Mouse (Mus musculus): ENCODE data around the gene Rrbp1.

Gene Rrbp1

DNA sequence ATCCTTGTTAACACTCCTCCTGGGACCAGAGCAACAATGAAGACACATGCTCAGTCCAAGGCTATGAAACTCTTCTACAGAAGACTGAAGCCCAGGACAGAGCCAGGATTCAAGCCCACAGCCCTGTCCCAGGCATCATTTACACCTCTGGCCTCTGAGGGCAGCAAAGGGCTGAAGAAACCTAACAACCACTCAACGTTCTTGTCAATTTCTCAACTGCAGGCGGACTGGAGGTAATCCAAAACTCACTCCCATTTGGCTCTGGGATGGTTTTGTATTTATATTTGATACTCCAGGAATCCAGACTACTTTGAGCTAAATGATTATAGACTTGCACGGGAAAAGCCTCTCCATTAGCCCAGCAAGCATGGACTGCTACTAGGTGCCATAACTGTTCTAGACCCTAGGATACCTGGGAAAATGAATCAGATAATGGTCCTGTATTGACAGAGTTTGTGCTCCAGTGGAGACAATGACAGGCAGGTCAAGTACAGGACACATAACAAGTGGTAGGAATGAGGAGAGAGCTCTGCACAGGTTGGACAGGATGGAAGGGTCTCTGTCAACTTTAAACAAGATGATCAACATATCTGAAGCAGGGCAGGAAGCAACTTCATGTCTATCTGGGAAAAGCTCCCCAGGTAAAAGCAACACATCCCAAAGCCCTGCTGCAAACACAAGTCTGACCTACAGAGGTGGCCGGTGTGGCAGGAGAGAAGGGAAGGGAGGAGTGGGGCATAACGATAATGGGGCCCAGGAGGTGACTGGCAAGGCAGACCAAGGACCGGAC is 5.7 kb downstream of the Rrbp1 start:
- no peak for DNase-seq

DNA sequence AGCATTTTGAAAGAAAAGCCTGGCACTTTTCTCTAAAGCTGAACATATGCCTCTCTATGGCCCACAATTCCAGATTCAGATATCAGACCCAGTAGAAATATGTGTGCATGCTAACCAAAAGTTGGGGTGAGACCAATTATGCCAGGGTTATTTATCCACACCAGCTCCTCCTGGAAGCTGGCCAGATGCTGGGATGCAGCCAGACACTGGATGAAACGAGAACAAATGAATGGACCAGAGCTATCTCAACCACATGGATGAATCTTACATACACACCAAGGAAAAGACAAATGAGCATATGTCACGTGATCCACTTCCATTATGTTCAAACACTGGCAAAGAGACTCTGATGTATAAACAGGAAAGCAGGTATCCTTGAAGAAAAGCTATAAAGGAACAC is 7.5 kb downstream of the Rrbp1 start:
- no peak for DNase-seq

DNA sequence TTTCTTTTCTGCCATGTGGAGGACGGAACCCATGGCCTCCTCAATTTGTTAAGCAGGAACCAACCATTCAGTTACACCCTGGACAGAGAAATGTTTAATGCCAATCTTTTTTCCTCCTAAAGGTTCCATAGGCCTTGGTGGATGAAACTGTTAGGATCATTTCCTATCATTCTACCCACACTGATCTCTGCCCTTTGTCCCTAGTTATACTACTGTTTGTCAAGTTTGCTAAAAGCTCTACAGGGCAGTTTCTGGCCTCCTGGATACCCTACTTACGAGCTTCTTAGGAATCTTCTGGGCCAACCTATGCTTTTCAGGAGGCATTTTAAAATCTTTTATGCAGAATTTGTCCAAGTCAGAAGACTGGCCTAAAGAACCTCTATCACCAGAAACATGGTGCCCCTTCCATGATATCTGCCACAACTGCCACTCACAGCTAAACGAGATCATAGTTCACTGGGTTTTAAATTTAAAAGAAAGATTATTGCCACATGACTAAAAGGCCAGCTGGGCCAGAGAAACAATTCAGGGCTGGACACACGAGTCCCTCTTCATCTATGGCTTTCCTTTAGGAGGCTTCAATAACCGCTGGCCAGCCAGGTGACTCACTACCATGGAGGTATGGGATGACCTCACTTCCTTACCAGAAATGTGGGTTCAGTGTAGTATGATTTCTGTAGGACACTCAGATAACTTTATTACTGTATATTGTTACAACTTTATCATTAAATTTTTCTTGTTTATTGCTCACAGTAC is 8.7 kb downstream of the Rrbp1 start:
- DNase-seq, result no peak

DNA sequence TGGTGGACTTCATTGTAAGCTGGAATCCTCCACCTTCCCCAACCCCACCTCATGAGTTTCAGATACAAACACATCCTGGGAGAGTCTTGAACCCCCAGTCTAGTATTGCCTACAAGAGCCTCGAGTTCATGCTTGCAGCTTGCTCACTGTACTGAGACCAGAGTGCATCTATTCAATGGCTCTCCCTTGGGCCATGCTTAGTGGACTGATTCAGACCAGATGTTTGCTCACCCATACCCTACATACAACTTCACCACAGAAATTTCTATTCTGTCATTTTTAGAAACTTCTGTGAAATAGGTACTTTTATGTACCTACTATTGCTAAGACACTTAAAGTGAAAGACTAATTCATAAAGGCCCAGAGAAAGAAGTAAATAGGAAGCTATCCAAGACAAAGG is 18.1 kb downstream of the Rrbp1 start:
- no peak for DNase-seq

DNA sequence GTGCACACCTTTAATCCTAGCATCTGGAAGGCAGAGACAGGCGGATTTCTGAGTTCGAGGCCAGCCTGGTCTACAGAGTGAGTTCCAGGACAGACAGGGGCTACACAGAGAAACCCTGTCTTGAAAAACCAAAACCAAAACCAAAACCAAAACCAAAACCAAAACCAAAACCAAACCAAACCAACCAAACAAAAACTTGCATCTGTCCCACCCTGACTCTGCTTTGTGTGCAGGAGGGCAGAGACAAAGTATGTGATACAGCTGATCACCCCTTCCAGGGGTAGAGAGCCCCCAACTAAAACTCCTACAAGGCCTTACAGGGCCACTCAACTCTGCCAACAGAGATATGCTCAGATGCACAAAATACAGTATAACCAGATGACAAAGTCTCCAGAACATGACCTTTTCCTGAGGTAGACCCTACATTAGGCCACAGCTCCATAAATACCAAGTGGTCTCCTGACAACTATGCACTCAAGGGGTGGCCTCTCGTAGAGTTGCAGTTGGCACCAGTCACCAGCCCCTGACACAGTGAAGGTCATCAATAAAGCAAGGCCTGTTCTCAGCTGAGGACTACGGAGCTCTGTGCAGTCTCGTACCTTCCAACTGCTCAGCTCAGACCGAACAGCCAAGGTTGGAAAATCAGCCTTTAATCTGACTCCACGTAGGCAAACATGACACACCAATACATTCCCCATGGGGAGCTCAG is 18.9 kb downstream of the Rrbp1 start:
- no peak for DNase-seq

DNA sequence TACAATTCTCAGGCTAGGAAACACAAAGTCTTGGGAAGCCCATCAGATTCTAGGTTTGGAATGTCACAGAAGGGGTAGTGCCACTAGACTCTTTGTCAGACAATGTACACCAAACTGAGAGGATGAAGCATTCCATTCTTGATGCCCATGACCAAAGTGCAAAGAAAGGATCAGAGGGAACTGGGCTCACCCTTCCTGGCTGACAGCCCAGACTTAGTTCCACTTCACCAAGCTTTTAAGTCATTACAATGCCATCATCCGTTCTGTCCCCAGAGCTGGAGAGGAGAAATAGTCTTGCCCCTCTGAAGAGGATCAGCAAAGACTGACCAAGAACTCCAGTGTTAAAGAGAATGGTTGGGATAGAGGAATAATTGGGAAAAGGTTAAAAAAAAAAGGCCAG is 20.1 kb downstream of the Rrbp1 start:
- no peak for DNase-seq

DNA sequence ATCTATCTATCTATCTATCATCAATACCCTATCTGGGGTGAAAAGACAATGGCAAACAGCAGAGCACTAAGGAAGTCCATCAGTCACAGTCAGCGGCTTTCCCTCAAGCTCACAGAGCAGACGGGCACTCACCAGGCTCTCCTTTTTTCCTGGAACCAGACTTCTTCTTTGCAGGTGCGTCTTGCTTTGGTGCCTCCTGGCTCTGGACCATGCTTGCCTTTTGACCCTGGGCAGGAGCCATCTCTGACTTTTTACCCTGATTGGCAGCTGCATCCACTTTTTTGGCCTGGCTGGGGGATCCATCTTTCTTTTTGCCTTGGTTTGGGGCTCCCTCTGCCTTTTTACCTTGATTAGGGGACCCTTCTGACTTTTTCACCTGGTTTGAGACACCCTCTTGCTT is 23.0 kb downstream of the Rrbp1 start:
- DNase-seq, result no peak

DNA sequence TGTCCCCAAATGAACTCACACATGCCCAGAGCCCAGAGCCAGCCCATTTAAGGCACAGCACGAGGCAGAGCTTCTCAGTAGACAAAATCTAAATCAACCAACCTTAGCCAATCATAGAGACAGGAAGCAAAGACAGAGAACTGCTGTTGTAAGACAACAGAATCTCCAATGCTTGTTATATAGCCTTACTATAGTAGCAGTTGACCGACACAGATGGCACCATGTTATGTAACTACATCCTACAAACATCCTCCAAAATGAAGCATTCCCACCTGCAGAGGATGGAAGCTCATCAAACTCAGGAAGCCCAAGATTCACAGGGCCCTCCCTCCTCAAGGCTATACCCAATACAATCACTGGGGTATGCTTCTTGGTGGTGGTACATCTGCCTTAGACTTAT is 23.6 kb downstream of the Rrbp1 start:
- DNase-seq, result no peak

DNA sequence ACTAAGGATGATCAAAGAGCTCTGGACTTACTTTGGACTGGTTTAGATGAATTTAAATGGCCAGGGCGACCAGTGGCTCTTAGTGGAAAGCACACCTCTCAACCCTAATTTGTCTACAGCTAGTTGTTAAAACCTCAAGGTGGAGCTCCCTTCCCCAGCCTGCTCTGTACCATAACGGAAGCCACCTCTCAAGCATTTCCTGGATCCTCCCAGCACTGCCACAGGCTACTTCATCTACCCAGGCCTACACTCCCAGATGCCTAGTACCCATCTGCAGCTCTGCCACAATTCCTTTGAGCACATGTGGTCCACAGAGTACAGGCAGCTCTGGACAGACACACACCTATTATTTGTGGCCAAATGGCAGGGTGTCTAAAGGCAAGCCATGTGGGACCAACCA is 27.6 kb downstream of the Rrbp1 start:
- DNase-seq, result no peak

DNA sequence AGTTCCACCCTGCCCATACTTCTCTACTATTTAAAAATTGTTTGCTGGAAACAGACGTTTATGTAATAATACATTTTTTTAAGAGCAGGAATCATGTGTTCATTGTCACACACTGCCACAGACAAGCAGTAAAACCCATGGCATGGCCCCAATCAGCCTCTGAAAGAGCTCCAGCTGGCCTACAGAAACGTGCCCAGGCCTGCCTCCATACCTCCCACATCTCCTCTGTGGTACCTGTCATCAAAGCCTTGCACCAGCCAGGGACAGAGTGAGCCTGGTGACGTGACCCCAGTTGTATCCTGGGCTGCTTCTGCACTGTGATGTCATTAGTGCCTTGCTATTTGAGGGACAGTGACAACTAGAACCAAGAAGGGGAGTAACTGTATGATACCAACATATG is 28.2 kb downstream of the Rrbp1 start:
- no peak for DNase-seq

DNA sequence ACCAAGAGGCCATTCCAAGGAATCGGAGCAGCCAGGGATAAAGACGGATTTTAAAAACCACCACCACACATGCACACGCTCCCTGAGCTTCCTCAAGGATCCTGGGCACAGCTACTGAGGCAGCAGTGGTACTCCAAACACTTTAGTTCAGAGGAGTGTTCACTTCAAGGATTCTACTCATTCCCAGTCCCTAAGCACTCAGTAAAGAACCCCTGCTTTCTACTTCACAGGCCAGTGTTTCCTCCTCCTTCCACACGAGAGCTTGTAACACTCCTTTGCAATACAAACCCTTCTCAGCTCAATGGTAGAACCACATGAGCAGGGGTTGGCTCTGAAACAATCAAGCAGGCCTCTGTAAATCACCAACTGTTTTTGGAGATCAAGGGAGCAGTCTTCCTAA is 28.9 kb downstream of the Rrbp1 start:
- DNase-seq, result no peak

DNA sequence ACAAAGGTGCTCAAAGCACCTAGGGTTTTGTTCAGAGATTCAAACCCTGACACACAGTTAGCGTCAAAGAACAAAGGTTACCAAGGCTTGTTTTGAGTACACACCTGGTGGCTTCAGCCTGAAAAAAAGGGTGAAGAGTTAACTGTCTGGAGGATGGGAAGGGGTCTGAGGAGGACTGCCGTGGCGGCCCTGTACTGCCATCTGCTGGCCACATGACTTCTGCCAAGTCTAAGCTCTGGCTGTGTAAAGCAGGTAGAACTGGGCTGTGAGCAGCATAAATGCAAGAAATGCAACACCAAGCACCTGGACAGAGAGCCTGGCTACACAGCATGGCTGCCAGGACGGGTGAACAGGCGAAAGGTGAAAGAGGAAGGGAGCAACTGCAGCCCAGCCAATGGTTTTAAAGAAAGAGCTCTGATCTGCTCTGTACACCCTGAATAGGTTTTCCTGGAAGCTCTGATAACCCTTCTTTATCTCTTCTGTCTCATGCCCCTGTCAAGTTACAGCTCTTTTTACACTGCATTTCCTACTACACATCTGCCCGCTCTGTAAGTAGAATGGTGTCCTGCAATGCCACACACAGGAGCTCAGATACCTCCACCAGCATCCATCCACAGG is 30.2 kb downstream of the Rrbp1 start:
- peak; percentile 86 for DNase-seq

DNA sequence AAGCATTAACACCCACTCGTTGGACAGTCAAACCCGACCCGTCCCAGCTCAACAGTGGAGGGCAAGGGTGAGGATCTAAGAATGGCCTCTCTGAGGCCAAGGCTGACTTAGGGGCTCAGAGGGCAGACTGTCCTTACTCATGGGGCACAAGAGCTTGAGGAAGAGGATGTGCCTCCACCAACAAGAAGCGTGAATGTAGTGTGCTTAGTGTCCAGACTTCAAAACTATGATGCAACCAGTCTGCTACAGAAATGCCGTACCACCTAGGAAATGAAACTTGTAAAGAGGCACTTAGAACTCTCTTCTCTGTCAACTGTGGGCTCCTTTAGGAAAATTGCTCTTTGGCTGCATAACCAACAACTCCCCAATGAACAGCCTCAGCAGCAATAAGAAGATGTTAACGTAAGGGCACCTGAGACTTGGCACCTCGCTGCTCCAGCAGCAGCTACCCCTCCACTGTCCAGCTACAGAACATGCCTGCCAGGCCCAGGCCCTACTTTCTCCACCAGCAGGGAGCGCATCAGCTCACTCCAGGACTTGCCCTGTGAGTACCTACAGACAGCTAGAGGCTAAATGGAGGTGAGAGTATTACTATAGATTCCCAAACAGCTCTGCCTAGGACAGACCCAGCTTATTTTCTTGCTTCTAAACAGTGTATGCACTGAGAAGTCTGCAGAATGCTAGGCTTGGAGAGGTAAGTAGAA is 32.5 kb downstream of the Rrbp1 start:
- no peak for DNase-seq

DNA sequence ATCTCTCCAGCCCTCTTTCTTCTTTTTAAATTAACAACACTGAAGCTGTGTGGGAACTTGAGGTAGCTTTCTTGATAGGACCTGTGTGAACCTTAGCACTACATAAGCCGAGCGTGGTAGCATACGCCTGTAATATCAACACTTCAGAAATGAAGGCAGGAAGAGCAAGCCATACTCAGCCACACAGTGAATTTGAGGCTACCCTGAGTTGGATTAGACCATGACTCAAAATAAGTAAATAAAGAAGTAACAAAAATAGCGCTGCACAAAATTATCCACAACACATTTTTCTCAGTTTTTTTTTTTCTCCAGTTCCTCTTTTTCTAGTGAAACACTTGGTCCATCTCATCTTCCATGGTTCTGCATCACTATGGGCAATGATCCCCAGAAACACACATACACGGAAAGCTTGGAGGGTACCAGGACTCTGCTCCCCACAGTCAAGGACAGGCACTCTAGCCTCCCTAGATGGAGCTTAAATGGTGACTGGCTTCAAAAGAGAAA is 35.9 kb downstream of the Rrbp1 start:
- no peak for DNase-seq

DNA sequence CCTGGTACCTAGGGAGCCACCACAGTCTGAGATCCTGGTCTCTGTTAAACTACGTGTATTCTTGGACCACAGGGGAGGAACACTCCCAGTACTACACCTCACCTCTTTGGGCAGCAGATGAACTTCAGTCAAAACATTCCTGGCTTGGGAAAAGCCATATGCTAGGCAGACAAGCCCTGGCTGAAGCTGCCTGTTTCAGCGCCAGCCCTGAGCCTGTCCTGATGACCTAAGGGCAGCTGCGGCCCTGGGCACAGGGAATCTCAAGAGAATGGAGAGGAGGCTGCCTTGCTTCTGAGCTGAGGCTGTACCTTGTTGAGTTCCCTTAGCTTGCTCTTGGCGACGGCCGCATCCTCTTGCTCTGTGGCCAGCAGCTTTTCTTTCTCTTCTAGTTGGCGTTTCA is 37.9 kb downstream of the Rrbp1 start:
- DNase-seq, result no peak

DNA sequence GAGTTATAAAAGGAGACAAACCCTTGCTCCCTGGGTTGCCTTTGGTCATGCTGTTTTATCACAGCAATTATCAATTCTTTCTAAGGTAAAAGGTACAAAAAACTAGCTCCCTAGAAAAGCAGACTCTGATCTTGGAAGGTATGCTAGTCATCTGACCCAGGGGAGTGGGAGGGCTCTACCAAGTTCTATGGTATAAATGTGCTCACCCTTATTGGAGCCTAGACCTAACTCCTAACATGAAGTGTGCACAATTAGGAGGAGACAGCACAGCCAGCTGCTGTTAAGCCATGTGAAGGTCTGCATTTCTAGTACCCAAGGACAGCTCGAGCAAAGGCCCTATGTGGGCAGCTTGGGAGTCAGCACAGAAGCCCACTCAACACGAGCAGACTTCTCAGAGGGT is 39.2 kb downstream of the Rrbp1 start:
- no peak for DNase-seq

DNA sequence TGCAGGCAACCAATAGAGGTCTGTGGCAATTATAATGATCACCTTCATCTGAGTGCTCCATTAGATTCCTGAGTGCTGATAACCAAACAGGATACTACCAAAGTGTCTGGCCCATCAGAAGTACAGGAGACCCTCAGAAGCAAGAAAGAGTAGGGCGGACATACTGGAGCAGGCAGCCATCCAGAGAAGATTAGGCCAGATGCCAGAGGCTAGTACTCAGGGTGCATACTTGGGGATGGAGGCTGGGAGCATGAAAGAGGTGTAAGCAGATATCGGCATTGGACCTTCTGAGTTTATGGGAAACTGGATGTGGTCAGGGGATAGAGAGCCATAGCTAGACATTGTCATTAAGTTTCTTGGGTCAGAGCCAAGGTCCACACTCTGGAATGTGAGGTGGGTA is 40.2 kb downstream of the Rrbp1 start:
- DNase-seq, result no peak

DNA sequence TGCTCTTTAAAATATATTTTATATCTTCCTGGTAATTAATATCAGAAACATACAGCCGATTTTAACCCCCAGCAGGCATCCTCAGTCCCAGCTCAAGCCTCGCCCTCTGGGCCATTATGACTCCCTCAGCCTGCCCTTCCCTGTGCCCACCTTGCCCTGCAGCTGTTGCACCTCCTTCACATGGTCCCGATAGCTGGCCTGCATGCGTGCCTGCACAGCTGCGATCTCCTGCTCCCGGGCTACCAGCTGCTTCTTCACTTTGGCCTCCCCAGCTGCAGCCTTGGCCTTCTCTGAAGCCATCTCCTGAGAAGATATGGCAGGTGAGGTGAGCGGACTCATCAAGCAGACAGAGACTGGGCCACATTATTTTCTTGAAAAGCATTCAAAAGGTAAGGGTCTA is 41.8 kb downstream of the Rrbp1 start:
- DNase-seq, result no peak

DNA sequence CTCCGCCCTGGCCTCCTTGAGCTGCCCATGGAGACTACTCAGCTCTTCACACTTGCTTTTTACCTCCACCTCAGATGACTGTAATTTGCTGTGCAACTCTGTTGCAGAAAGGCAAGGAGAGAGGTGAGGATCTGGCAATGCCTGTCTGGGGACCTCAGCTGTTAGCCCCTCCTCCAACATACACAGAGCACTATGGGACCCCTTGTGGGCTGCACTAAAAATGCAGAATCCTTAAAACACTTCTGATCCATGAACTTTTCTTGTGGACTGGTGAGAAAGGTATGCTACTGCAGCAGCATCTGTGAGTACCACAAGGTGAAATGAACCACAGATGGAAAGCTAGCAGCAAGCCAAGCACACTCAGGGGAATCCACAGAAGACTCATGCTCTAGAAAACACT is 47.7 kb downstream of the Rrbp1 start:
- DNase-seq, result no peak

DNA sequence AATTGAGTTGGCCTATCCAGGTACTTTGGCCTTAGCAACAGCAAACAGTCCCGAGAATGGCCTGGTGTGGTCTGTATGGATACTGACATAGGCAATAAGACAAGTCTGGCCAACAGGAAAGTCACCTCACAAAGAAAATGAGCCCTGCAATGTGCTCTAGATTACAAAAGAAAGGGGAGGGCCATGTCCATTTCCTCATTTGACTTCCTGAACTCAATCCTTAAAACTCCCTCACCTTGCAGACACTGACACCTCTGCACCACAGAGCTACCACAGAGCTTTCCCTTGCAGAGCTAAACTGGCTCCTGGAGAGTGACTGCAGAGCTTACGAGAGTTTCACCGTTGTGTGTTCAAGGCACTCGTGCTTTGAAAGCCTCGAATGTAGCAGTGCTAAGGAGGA is 48.9 kb downstream of the Rrbp1 start:
- DNase-seq, result no peak

DNA sequence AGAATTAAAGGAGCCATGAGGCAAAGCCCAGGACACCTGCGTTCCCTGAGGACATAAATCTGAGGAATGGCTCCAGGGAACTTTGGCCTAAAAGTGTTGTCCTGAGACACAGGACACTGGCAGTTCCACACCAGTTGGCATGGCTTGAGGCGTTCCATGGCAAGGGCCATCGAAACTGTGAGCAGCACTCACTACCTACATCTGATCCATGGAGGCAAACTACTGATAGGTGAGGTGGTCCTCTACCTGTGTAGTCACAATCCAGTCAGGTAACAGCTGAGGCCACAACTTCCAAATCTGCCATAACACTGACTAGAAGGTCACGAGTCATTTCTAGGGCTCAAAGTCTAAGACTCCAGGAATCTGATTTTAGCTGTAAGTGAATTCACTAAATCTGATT is 55.3 kb downstream of the Rrbp1 start:
- no peak for DNase-seq

DNA sequence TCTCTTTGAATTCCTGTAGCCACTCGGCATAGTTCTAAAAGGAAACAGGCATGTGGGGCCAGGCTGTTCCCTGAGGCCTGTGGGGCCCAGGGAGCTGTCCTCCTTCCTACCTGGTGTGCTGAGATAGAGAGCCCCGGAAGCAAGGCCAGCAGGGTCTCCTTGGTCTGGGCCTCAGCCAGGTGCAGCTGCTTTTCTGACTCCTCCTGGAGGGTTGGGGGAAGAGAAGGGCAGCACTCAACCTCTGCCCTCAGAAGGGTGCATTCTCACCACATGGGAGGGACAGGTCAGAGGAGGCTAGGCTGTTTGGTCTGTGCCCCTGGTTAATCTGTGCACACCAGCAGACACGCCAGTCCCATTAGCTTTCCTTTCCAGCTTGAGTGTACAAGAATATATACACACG is 56.1 kb downstream of the Rrbp1 start:
- no peak for DNase-seq

DNA sequence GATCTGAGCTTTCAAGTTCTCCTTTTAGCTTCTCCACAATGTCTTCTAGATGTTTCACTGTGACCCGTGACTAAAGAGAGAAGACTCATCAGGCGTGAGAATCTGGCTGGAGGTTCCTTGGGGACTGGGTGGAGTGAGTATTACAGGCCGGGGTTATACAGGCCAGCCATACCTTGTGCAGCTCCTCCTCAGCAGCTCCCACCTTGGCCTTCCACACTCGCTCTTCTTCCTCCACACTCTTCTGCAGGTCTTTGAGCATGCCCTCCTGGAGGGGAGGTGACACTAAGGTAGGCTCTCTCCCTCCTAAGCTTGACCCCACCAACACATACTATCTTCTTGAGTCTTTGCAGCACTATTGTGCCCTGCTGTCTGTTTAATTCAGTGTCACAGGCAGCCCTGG is 57.1 kb downstream of the Rrbp1 start:
- no peak for DNase-seq
